Mouse (Mus musculus): ENCODE results near the gene Csf2. TPM values are rescaled to one million over a fixed set of nuclear protein-coding genes. Genes with fewer than 3 reads are reported as not detected.

Csf2 gene
- total RNA-seq, 1 experiment: not detected

DNA sequence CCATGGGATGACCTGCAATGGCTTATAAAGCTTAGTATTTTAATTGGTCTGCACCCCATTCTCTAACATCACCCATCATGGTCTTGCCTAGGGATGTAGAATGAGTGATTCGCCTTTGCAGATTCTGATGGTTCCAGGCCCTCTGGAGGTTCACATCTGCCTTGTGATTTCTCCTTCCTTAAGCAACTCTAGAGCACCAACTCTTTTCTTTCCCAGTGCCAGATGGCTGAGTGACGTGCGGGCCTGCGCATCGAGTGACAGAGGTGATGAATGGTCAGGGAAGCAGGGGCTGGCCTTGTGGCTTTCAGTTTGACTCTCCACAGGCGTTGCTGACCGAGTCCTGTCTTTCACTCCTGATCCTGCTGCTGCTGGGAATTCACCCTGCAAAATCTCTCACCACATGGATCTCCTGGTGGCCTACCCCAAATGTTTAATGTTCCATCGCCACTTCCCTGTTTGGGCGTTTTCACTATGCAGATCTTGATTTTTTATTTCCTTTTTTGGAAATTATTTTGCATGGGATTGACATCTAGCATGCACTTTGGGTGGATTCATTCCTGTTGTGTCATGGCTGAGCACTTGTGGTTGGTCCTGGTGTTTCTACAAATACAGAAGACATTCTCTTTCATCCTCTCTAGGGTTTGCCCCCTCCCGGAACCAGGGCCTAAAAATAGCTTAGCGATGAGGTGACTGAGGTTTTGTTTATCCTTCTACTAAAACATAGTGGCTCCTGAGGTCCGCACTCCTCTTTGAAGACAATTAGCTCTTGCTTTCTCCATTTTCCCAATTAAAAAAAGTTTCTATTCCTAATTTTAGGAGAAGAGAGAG, 44.7 kb upstream of the Csf2 start:
- in situ Hi-C loops (cut with MboI; ENCODE audit: low sequenced_read_pairs in 2 of 2, unreplicated experiment in 2 of 2): no loop called here
- Histone ChIP-seq H3K36me3 (ENCODE audit: control insufficient read depth, insufficient read depth, low read length, poor library complexity, severe bottlenecking) (no peaks in the 10 kb centered on the region), H3K27ac (ENCODE audit: insufficient read depth, low read depth, low read length, poor library complexity, severe bottlenecking) (no peak overlapping the region), H3K4me1 (ENCODE audit: control insufficient read depth in 2 of 2, insufficient read depth in 2 of 2, low read length in 2 of 2, poor library complexity in 1 of 2) (no peaks in the 10 kb centered on the region), H3K4me3 (ENCODE audit: insufficient read depth in 1 of 2, low read depth in 1 of 2, low read length in 2 of 2, poor library complexity in 1 of 2, severe bottlenecking in 1 of 2) (no peak overlapping the region), H3K9me3 (ENCODE audit: control insufficient read depth, insufficient read depth, low read depth, low read length) (no peaks in the 10 kb centered on the region), H3K9ac (ENCODE audit: insufficient read depth, low read depth, low read length, poor library complexity, severe bottlenecking) (no peak overlapping the region)
- DNase-seq (ENCODE audit: low read depth, low spot score): no peak
- TF ChIP-seq HCFC1 (IDR thresholded peaks at IDR 0.05; ENCODE audit: borderline replicate concordance, insufficient read depth, low read length) (no peak), ZC3H11A (IDR thresholded peaks at IDR 0.05; ENCODE audit: borderline replicate concordance, low read depth, low read length) (no peak), MAFK (IDR thresholded peaks at IDR 0.05; ENCODE audit: insufficient read depth, low read depth, low read length) (no peak), ZNF384 (IDR thresholded peaks at IDR 0.05; ENCODE audit: low read depth, low read length) (no peak), CHD2 (IDR thresholded peaks at IDR 0.05; ENCODE audit: low read depth, low read length) (no peak)

DNA sequence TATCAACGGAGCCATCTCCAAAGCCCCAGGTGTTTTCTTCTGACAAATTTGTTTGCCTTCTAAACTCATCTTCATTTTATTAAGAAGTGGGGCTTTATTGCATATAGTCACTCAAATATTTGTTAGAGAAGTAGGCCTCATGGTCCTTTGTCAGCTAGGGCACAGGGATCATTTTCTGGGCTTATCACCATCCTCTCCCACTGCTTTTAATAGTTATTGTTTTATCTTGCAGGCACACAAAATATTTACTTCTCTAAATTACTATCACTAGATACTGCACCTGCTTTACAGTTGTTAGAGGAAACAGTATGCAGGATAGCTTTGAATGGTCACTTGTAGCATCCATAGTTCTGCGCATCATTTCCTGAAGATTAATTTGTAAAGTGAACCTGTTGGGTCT, 42.7 kb upstream of the Csf2 start:
- Histone ChIP-seq H3K4me3 (ENCODE audit: insufficient read depth in 1 of 2, low read depth in 1 of 2, low read length in 2 of 2, poor library complexity in 1 of 2, severe bottlenecking in 1 of 2) (no peak overlapping the region), H3K9ac (ENCODE audit: insufficient read depth, low read depth, low read length, poor library complexity, severe bottlenecking) (no peak overlapping the region), H3K4me1 (ENCODE audit: control insufficient read depth in 2 of 2, insufficient read depth in 2 of 2, low read length in 2 of 2, poor library complexity in 1 of 2) (no peaks in the 10 kb centered on the region), H3K9me3 (ENCODE audit: control insufficient read depth, insufficient read depth, low read depth, low read length) (no peaks in the 10 kb centered on the region), H3K36me3 (ENCODE audit: control insufficient read depth, insufficient read depth, low read length, poor library complexity, severe bottlenecking) (no peaks in the 10 kb centered on the region), H3K27ac (ENCODE audit: insufficient read depth, low read depth, low read length, poor library complexity, severe bottlenecking) (no peak overlapping the region)
- TF ChIP-seq ZC3H11A (IDR thresholded peaks at IDR 0.05; ENCODE audit: borderline replicate concordance, low read depth, low read length) (no peak), CHD2 (IDR thresholded peaks at IDR 0.05; ENCODE audit: low read depth, low read length) (no peak), ZNF384 (IDR thresholded peaks at IDR 0.05; ENCODE audit: low read depth, low read length) (no peak), HCFC1 (IDR thresholded peaks at IDR 0.05; ENCODE audit: borderline replicate concordance, insufficient read depth, low read length) (no peak)
- DNase-seq (ENCODE audit: low read depth, low spot score): no peak
- in situ Hi-C loops (cut with MboI; ENCODE audit: low sequenced_read_pairs in 2 of 2, unreplicated experiment in 2 of 2): no loop called here

GRCm38 (mm10) chr11:54287821-54288453, 38.5 kb upstream of the Csf2 start:
- H3K27ac ChIP-seq (ENCODE audit: insufficient read depth, low read depth, low read length, poor library complexity, severe bottlenecking): no peak overlapping the region
- TF ChIP-seq ZNF384 (IDR thresholded peaks at IDR 0.05; ENCODE audit: low read depth, low read length) (no peak), MAFK (IDR thresholded peaks at IDR 0.05; ENCODE audit: insufficient read depth, low read depth, low read length) (no peak), ZC3H11A (IDR thresholded peaks at IDR 0.05; ENCODE audit: borderline replicate concordance, low read depth, low read length) (no peak)
- H3K9ac ChIP-seq (ENCODE audit: insufficient read depth, low read depth, low read length, poor library complexity, severe bottlenecking): no peak overlapping the region
- in situ Hi-C loops (cut with MboI; ENCODE audit: low sequenced_read_pairs in 2 of 2, unreplicated experiment in 2 of 2): no loop called here
- H3K4me3 ChIP-seq (ENCODE audit: insufficient read depth in 1 of 2, low read depth in 1 of 2, low read length in 2 of 2, poor library complexity in 1 of 2, severe bottlenecking in 1 of 2): no peak overlapping the region
- no peak for DNase-seq (ENCODE audit: low read depth, low spot score)
- no peaks in the 10 kb centered on the region for H3K36me3 ChIP-seq (ENCODE audit: control insufficient read depth, insufficient read depth, low read length, poor library complexity, severe bottlenecking)
- H3K4me1 ChIP-seq (ENCODE audit: control insufficient read depth in 2 of 2, insufficient read depth in 2 of 2, low read length in 2 of 2, poor library complexity in 1 of 2): no peaks in the 10 kb centered on the region
- no peaks in the 10 kb centered on the region for H3K9me3 ChIP-seq (ENCODE audit: control insufficient read depth, insufficient read depth, low read depth, low read length)

- no peaks in the 10 kb centered on the region for H3K36me3 ChIP-seq (ENCODE audit: control insufficient read depth, insufficient read depth, low read length, poor library complexity, severe bottlenecking)
- H3K4me3 ChIP-seq (ENCODE audit: insufficient read depth in 1 of 2, low read depth in 1 of 2, low read length in 2 of 2, poor library complexity in 1 of 2, severe bottlenecking in 1 of 2): no peak overlapping the region
- H3K9me3 ChIP-seq (ENCODE audit: control insufficient read depth, insufficient read depth, low read depth, low read length): no peaks in the 10 kb centered on the region
- H3K27ac ChIP-seq (ENCODE audit: insufficient read depth, low read depth, low read length, poor library complexity, severe bottlenecking): no peak overlapping the region
- TF ChIP-seq HCFC1 (IDR thresholded peaks at IDR 0.05; ENCODE audit: borderline replicate concordance, insufficient read depth, low read length) (no peak), ZNF384 (IDR thresholded peaks at IDR 0.05; ENCODE audit: low read depth, low read length) (no peak), CHD2 (IDR thresholded peaks at IDR 0.05; ENCODE audit: low read depth, low read length) (no peak), MAFK (IDR thresholded peaks at IDR 0.05; ENCODE audit: insufficient read depth, low read depth, low read length) (no peak), ZC3H11A (IDR thresholded peaks at IDR 0.05; ENCODE audit: borderline replicate concordance, low read depth, low read length) (no peak)
- DNase-seq (ENCODE audit: low read depth, low spot score): no peak
- no peak overlapping the region for H3K9ac ChIP-seq (ENCODE audit: insufficient read depth, low read depth, low read length, poor library complexity, severe bottlenecking)
- in situ Hi-C loops (cut with MboI; ENCODE audit: low sequenced_read_pairs in 2 of 2, unreplicated experiment in 2 of 2): no loop called here
- no peaks in the 10 kb centered on the region; a peak in 1 of 4 replicates for H3K4me1 ChIP-seq (ENCODE audit: control insufficient read depth in 2 of 2, insufficient read depth in 2 of 2, low read length in 2 of 2, poor library complexity in 1 of 2)
Measured at GRCm38 (mm10) chr11:54271437-54271949, 22.0 kb upstream of the Csf2 start.
